Mouse (Mus musculus) heart, adult 8-10 months (tissue): ENCODE measurements around the gene Gabbr2. TPM values are rescaled to one million over a fixed set of nuclear protein-coding genes. Genes with fewer than 3 reads are reported as not detected.

ENCODE experiments used
- DNase-seq: peaks from one replicate; pipeline ENCODE4 v3.0.0; 2022; ENCODE audit warnings: low spot score
- total RNA-seq, 4 experiments: library from RNA; stranded (reverse); gene quantifications; 2 replicates each; pipeline ENCODE4 v1.2.4; 2022

The Gabbr2 gene
- under 1 TPM; 0.03 to 0.52 (median 0.18) TPM for total RNA-seq

- DNase-seq: no peak
These were observed at the start of gene Gabbr2 for GRCm38 (mm10) chr4:46991016-46991958. Gabbr2 (minus strand) TSS chr4:46991873.

GRCm38 (mm10) chr4:47039586-47039985 lies 47.9 kb upstream of the Gabbr2 start:
- DNase-seq: no peak

GRCm38 (mm10) chr4:47037321-47037657 lies 45.6 kb upstream of the Gabbr2 start:
- peak; percentile 68 for DNase-seq

- no peak for DNase-seq
These were observed 45.0 kb upstream of the Gabbr2 start for GRCm38 (mm10) chr4:47036486-47037320.

GRCm38 (mm10) chr4:47035536-47035935 lies 43.9 kb upstream of the Gabbr2 start:
- no peak for DNase-seq

- DNase-seq: no peak
These were observed 40.5 kb upstream of the Gabbr2 start for GRCm38 (mm10) chr4:47032171-47032570.

GRCm38 (mm10) chr4:47028791-47029190 lies 37.1 kb upstream of the Gabbr2 start:
- DNase-seq: no peak

- no peak for DNase-seq
These were observed 32.3 kb upstream of the Gabbr2 start for GRCm38 (mm10) chr4:47023949-47024348.

- DNase-seq: no peak
These were observed 31.3 kb upstream of the Gabbr2 start for GRCm38 (mm10) chr4:47022804-47023603.

GRCm38 (mm10) chr4:47020563-47020962 lies 28.9 kb upstream of the Gabbr2 start:
- DNase-seq: peak; percentile 49

GRCm38 (mm10) chr4:47015156-47015555 lies 23.5 kb upstream of the Gabbr2 start:
- DNase-seq: no peak

- DNase-seq: no peak
These were observed 20.8 kb upstream of the Gabbr2 start for GRCm38 (mm10) chr4:47012476-47012875.

GRCm38 (mm10) chr4:47010400-47011231 lies 18.9 kb upstream of the Gabbr2 start:
- DNase-seq: peak; percentile 30

GRCm38 (mm10) chr4:47000626-47001395 lies 9.1 kb upstream of the Gabbr2 start:
- no peak for DNase-seq

- no peak for DNase-seq
These were observed 6.3 kb upstream of the Gabbr2 start for GRCm38 (mm10) chr4:46997969-46998368.

GRCm38 (mm10) chr4:46992827-46993473 lies 1.3 kb upstream of the Gabbr2 start:
- no peak for DNase-seq

GRCm38 (mm10) chr4:46991959-46992316 lies 265 bp upstream of the Gabbr2 start:
- DNase-seq: no peak

GRCm38 (mm10) chr4:46990281-46991015 lies 1.2 kb downstream of the Gabbr2 start:
- no peak for DNase-seq

GRCm38 (mm10) chr4:46989842-46990241 lies 1.8 kb downstream of the Gabbr2 start:
- no peak for DNase-seq
